Mouse (Mus musculus): Measurements from ENCODE around the gene Itpr2. TPM values are rescaled to one million over a fixed set of nuclear protein-coding genes. Genes with fewer than 3 reads are reported as not detected.

Gene Itpr2
- polyA plus RNA-seq, 1 experiment, result 2.6 TPM

- Histone ChIP-seq H3ac (ENCODE audit: control insufficient read depth, insufficient read length, low read depth) (no peak overlapping the region), H3K27me3 (ENCODE audit: control insufficient read depth, insufficient read depth, insufficient read length) (no peaks in the 10 kb centered on the region), H3K79me2 (ENCODE audit: control insufficient read depth, insufficient read depth) (no peaks in the 10 kb centered on the region), H3K4me3 (ENCODE audit: insufficient read depth, poor library complexity, severe bottlenecking) (no peak overlapping the region), H3K36me3 (ENCODE audit: control insufficient read depth, insufficient read depth) (peaks cover 4% of the 10 kb centered on the region), H3K79me3 (ENCODE audit: low read depth) (no peaks in the 10 kb centered on the region)
- TF ChIP-seq MYOD1 (IDR thresholded peaks at IDR 0.05; ENCODE audit: control insufficient read depth, insufficient read length, low read depth) (no peak), USF1 (IDR thresholded peaks at IDR 0.05; ENCODE audit: low read depth) (no peak), FOSL1 (IDR thresholded peaks at IDR 0.05; ENCODE audit: insufficient read depth, low read length, poor library complexity, severe bottlenecking) (no peak), CTCF (IDR thresholded peaks at IDR 0.05; ENCODE audit: control insufficient read depth, insufficient read depth, insufficient read length) (no peak), MYOG (IDR thresholded peaks at IDR 0.05; ENCODE audit: control insufficient read depth, extremely low read depth, insufficient read length) (no peak), MAX (IDR thresholded peaks at IDR 0.05) (no peak), CEBPB (IDR thresholded peaks at IDR 0.05; ENCODE audit: low read depth) (no peak)
These were observed 160.6 kb downstream of the Itpr2 start for GRCm38 (mm10) chr6:146341413-146341812.

- no peak overlapping the region for H3K4me3 ChIP-seq (ENCODE audit: insufficient read depth, poor library complexity, severe bottlenecking)
- H3ac ChIP-seq (ENCODE audit: control insufficient read depth, insufficient read length, low read depth), result no peak overlapping the region
- TF ChIP-seq USF1 (IDR thresholded peaks at IDR 0.05; ENCODE audit: low read depth), result no peak
- no peak for TF ChIP-seq MAX (IDR thresholded peaks at IDR 0.05)
- TF ChIP-seq MYOD1 (IDR thresholded peaks at IDR 0.05; ENCODE audit: control insufficient read depth, insufficient read length, low read depth), result no peak
- TF ChIP-seq CEBPB (IDR thresholded peaks at IDR 0.05; ENCODE audit: low read depth), result no peak
- TF ChIP-seq MYOG (IDR thresholded peaks at IDR 0.05; ENCODE audit: control insufficient read depth, extremely low read depth, insufficient read length), result no peak
- TF ChIP-seq CTCF (IDR thresholded peaks at IDR 0.05; ENCODE audit: control insufficient read depth, insufficient read depth, insufficient read length), result no peak
- no peak for TF ChIP-seq FOSL1 (IDR thresholded peaks at IDR 0.05; ENCODE audit: insufficient read depth, low read length, poor library complexity, severe bottlenecking)
- no peaks in the 10 kb centered on the region for H3K79me3 ChIP-seq (ENCODE audit: low read depth)
- peaks cover 4% of the 10 kb centered on the region for H3K36me3 ChIP-seq (ENCODE audit: control insufficient read depth, insufficient read depth)
- H3K79me2 ChIP-seq (ENCODE audit: control insufficient read depth, insufficient read depth), result no peaks in the 10 kb centered on the region
- H3K27me3 ChIP-seq (ENCODE audit: control insufficient read depth, insufficient read depth, insufficient read length), result no peaks in the 10 kb centered on the region
These were observed 161.1 kb downstream of the Itpr2 start for GRCm38 (mm10) chr6:146340951-146341350.

- Histone ChIP-seq H3K36me3 (ENCODE audit: control insufficient read depth, insufficient read depth) (peaks cover 2% of the 10 kb centered on the region), H3K79me2 (ENCODE audit: control insufficient read depth, insufficient read depth) (no peaks in the 10 kb centered on the region), H3K27me3 (ENCODE audit: control insufficient read depth, insufficient read depth, insufficient read length) (no peaks in the 10 kb centered on the region), H3K4me3 (ENCODE audit: insufficient read depth, poor library complexity, severe bottlenecking) (no peak overlapping the region), H3ac (ENCODE audit: control insufficient read depth, insufficient read length, low read depth) (no peak overlapping the region), H3K79me3 (ENCODE audit: low read depth) (no peaks in the 10 kb centered on the region)
- TF ChIP-seq CTCF (IDR thresholded peaks at IDR 0.05; ENCODE audit: control insufficient read depth, insufficient read depth, insufficient read length), result peak; percentile 54
- TF ChIP-seq FOSL1 (IDR thresholded peaks at IDR 0.05; ENCODE audit: insufficient read depth, low read length, poor library complexity, severe bottlenecking), result no peak
These were observed 162.2 kb downstream of the Itpr2 start for GRCm38 (mm10) chr6:146339779-146340178.

- Histone ChIP-seq H3ac (ENCODE audit: control insufficient read depth, insufficient read length, low read depth) (no peak overlapping the region), H3K27me3 (ENCODE audit: control insufficient read depth, insufficient read depth, insufficient read length) (no peaks in the 10 kb centered on the region), H3K79me3 (ENCODE audit: low read depth) (no peaks in the 10 kb centered on the region), H3K4me3 (ENCODE audit: insufficient read depth, poor library complexity, severe bottlenecking) (no peak overlapping the region), H3K36me3 (ENCODE audit: control insufficient read depth, insufficient read depth) (no peaks in the 10 kb centered on the region), H3K79me2 (ENCODE audit: control insufficient read depth, insufficient read depth) (no peaks in the 10 kb centered on the region)
- no peak for TF ChIP-seq CTCF (IDR thresholded peaks at IDR 0.05; ENCODE audit: control insufficient read depth, insufficient read depth, insufficient read length)
- no peak for TF ChIP-seq MYOD1 (IDR thresholded peaks at IDR 0.05; ENCODE audit: control insufficient read depth, insufficient read length, low read depth)
- no peak for TF ChIP-seq FOSL1 (IDR thresholded peaks at IDR 0.05; ENCODE audit: insufficient read depth, low read length, poor library complexity, severe bottlenecking)
- no peak for TF ChIP-seq USF1 (IDR thresholded peaks at IDR 0.05; ENCODE audit: low read depth)
- TF ChIP-seq MAX (IDR thresholded peaks at IDR 0.05), result no peak
- TF ChIP-seq CEBPB (IDR thresholded peaks at IDR 0.05; ENCODE audit: low read depth), result no peak
- no peak for TF ChIP-seq MYOG (IDR thresholded peaks at IDR 0.05; ENCODE audit: control insufficient read depth, extremely low read depth, insufficient read length)
These were observed 164.8 kb downstream of the Itpr2 start for GRCm38 (mm10) chr6:146337237-146337636.

GRCm38 (mm10) chr6:146335191-146335590, 166.8 kb downstream of the Itpr2 start:
- Histone ChIP-seq H3ac (ENCODE audit: control insufficient read depth, insufficient read length, low read depth) (no peak overlapping the region), H3K79me2 (ENCODE audit: control insufficient read depth, insufficient read depth) (no peaks in the 10 kb centered on the region), H3K27me3 (ENCODE audit: control insufficient read depth, insufficient read depth, insufficient read length) (no peaks in the 10 kb centered on the region), H3K36me3 (ENCODE audit: control insufficient read depth, insufficient read depth) (no peaks in the 10 kb centered on the region), H3K79me3 (ENCODE audit: low read depth) (no peaks in the 10 kb centered on the region), H3K4me3 (ENCODE audit: insufficient read depth, poor library complexity, severe bottlenecking) (no peak overlapping the region)
- no peak for TF ChIP-seq MYOG (IDR thresholded peaks at IDR 0.05; ENCODE audit: control insufficient read depth, extremely low read depth, insufficient read length)
- no peak for TF ChIP-seq CTCF (IDR thresholded peaks at IDR 0.05; ENCODE audit: control insufficient read depth, insufficient read depth, insufficient read length)
- TF ChIP-seq MAX (IDR thresholded peaks at IDR 0.05), result no peak
- no peak for TF ChIP-seq MYOD1 (IDR thresholded peaks at IDR 0.05; ENCODE audit: control insufficient read depth, insufficient read length, low read depth)
- TF ChIP-seq CEBPB (IDR thresholded peaks at IDR 0.05; ENCODE audit: low read depth), result no peak
- no peak for TF ChIP-seq USF1 (IDR thresholded peaks at IDR 0.05; ENCODE audit: low read depth)
- TF ChIP-seq FOSL1 (IDR thresholded peaks at IDR 0.05; ENCODE audit: insufficient read depth, low read length, poor library complexity, severe bottlenecking), result no peak

GRCm38 (mm10) chr6:146333506-146333905, 168.5 kb downstream of the Itpr2 start:
- Histone ChIP-seq H3K79me3 (ENCODE audit: low read depth) (no peaks in the 10 kb centered on the region), H3K79me2 (ENCODE audit: control insufficient read depth, insufficient read depth) (no peaks in the 10 kb centered on the region), H3K36me3 (ENCODE audit: control insufficient read depth, insufficient read depth) (no peaks in the 10 kb centered on the region), H3ac (ENCODE audit: control insufficient read depth, insufficient read length, low read depth) (no peak overlapping the region), H3K4me3 (ENCODE audit: insufficient read depth, poor library complexity, severe bottlenecking) (no peak overlapping the region), H3K27me3 (ENCODE audit: control insufficient read depth, insufficient read depth, insufficient read length) (no peaks in the 10 kb centered on the region)
- no peak for TF ChIP-seq USF1 (IDR thresholded peaks at IDR 0.05; ENCODE audit: low read depth)
- TF ChIP-seq FOSL1 (IDR thresholded peaks at IDR 0.05; ENCODE audit: insufficient read depth, low read length, poor library complexity, severe bottlenecking), result no peak
- no peak for TF ChIP-seq MYOG (IDR thresholded peaks at IDR 0.05; ENCODE audit: control insufficient read depth, extremely low read depth, insufficient read length)
- TF ChIP-seq CEBPB (IDR thresholded peaks at IDR 0.05; ENCODE audit: low read depth), result no peak
- TF ChIP-seq MYOD1 (IDR thresholded peaks at IDR 0.05; ENCODE audit: control insufficient read depth, insufficient read length, low read depth), result no peak
- no peak for TF ChIP-seq MAX (IDR thresholded peaks at IDR 0.05)
- TF ChIP-seq CTCF (IDR thresholded peaks at IDR 0.05; ENCODE audit: control insufficient read depth, insufficient read depth, insufficient read length), result no peak

All from C2C12 (cell line).